Mouse (Mus musculus): ENCODE data around the gene Gp1ba. TPM values are rescaled to one million over a fixed set of nuclear protein-coding genes. Genes with fewer than 3 reads are reported as not detected.

The Gp1ba gene
- total RNA-seq, 2 experiments from 2014 or later = not detected

DNA sequence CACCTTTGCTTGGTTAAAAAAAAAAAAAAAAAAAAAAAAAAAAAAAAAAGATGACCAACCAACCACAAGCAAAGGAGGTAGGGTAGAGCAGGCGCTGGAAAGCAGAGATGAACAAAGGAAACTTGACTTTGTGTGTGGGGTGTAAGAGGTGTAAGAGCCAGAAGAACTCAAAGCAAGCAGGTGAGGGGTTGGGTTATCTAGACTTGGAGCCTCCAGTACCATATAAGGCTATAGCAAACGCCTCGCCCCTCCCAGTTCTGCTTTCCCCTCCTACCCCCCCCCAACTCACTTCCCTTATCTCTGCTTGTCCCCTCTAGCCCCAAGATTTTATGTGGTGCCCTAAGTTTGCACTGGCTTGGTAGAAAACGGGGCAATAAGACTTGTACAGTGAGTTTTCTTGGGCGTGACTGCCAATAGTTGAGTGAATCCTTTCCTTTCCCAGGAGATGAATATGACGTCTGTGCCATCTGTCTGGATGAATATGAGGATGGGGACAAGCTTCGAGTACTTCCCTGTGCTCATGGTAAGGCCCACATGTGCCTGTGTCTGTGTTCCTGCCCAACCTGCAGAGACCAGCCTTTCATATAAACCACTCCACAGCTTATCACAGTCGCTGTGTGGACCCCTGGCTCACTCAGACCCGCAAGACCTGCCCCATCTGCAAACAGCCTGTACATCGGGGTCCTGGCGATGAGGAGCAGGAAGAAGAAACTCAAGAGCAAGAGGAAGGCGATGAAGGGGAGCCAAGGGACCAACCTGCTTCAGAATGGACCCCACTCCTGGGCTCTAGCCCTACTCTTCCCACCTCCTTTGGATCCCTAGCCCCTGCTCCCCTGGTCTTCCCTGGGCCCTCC, 11.6 kb downstream of the Gp1ba start:
- intact Hi-C loops (cut with DNase I) = no loop called here
- no peak for DNase-seq (ENCODE audit: low spot score in 2 of 2)

DNA sequence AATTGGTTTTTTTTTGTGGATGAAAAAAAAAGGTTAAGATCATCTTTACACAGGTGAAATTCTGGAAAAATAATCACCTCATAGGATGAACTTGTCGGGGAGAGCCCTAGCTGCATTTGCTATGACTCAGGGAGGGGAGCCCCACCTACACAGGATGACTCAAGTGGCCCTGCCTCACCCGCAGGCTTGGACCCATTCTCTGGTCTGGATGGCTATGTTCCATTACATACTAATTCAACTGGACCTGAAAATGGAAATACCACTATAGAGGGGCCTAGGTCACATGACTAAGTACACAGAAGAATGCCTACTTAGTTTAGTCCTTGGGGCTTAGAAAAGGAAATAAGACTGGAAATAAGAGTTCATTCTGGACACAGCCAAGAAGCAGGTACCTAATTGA, 12.5 kb downstream of the Gp1ba start:
- DNase-seq (ENCODE audit: low spot score in 2 of 2) = no peak

GRCm38 (mm10) chr11:70652029-70652883, 13.3 kb downstream of the Gp1ba start:
- DNase-seq (ENCODE audit: low spot score in 2 of 2) = no peak
- intact Hi-C loops (cut with DNase I) = no loop called here

More for the DNA sequence above, 12.5 kb downstream of the Gp1ba start:
- intact Hi-C loops (cut with DNase I) = no loop called here

GRCm38 (mm10) chr11:70652884-70653344, 14.0 kb downstream of the Gp1ba start:
- DNase-seq (ENCODE audit: low spot score in 2 of 2) = no peak
- intact Hi-C loops (cut with DNase I) = no loop called here

DNA sequence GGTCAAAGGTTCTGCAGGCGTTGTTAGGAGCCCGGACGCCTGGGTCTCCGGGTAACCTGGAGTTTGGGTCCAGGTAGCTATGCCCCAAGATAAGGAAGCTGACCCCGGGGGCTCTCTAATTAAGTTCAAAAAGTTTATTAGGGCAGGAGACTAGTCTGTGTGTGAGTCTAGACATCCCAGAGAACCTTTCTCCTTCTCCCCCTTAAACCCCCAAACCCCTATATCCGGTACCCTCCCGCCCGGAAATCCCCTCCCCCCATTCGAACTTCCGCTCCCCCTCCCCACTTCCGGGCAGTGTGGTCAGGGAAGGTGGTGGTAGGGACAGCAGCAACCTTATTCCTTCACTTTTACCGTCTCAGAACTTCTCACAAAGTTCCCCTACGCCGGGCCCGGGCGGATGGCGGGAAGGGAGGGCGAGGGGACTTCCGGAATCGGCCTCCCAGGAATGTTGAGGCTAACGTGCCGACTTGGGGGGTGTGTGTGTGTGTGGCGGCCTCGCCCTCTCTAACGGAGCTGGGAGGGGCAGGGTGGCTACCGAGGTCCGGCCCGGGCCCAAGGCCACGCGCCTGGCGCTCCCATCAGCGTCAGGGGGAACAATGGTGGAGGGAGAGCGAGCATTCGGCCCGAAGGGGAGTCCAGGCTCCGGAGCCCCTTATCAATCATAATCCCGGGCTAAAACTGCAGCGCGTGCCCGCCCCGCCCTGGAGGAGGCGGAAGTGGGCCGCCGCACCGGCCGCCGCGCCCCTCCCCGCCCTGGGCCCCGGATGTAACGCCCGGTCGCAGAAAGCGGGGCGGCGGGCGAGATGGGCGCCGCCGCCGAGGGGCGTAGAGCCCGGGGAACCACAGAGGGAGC, 14.6 kb downstream of the Gp1ba start:
- peak in 1 of 2 experiments; percentile 58 for DNase-seq (ENCODE audit: low spot score in 2 of 2)
- intact Hi-C loops (cut with DNase I) = loop anchor here (1.0 to 2.0 kb wide), 2 partner anchors 15 to 35 kb away; partner anchors contain the start of genes Camta2 and Spag7

DNA sequence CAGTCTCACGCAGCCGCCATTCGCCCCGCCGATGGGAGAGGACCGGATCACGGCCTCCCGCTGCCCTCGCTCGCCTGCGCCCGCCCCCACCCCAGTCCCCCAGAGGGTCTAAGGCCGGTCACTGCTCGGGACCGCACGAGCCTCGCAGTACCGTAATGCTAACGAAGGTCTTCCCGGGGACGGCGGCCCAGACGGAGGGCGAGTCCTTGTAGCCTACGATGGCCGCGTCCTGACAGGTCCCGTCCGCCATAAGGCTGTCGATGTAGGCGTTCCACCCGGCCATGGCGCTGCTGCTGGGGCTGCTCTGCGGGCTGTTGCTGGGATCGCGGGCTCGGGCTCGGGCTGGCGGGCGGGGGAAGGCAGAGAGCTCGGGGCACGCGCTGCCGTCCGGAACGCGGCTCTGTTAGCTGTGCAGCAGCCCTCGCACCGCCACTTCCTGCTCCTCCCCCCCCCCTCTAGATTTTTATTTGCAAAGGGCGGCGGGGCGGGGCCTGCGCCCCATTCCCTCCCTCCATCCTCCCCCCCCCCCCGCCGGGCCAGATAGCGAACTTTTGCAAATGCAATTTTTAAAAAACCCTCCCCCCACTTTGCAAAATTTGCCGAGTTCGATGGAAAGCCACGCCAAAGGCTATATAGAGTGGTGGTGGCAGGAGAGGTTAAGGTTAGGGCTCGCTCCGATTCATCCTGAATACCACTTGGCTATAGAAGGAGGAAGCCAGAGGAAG, 15.4 kb downstream of the Gp1ba start, which contains the start of gene Pfn1:
Pfn1 (minus strand) TSS at position 447 of the 725 bp plus-strand sequence.
- intact Hi-C loops (cut with DNase I) = loop anchor here (1.0 to 2.0 kb wide), 2 partner anchors 14 to 34 kb away; partner anchors contain the start of genes Camta2 and Spag7
- DNase-seq (ENCODE audit: low spot score in 2 of 2) = peak; percentile 63 to 67

GRCm38 (mm10) chr11:70654923-70655570, 16.1 kb downstream of the Gp1ba start:
- intact Hi-C loops (cut with DNase I) = loop anchor here (1.0 to 2.0 kb wide), 2 partner anchors 14 to 33 kb away; partner anchors contain the start of genes Camta2 and Spag7
- peak; percentile 75 to 76 for DNase-seq (ENCODE audit: low spot score in 2 of 2)

DNA sequence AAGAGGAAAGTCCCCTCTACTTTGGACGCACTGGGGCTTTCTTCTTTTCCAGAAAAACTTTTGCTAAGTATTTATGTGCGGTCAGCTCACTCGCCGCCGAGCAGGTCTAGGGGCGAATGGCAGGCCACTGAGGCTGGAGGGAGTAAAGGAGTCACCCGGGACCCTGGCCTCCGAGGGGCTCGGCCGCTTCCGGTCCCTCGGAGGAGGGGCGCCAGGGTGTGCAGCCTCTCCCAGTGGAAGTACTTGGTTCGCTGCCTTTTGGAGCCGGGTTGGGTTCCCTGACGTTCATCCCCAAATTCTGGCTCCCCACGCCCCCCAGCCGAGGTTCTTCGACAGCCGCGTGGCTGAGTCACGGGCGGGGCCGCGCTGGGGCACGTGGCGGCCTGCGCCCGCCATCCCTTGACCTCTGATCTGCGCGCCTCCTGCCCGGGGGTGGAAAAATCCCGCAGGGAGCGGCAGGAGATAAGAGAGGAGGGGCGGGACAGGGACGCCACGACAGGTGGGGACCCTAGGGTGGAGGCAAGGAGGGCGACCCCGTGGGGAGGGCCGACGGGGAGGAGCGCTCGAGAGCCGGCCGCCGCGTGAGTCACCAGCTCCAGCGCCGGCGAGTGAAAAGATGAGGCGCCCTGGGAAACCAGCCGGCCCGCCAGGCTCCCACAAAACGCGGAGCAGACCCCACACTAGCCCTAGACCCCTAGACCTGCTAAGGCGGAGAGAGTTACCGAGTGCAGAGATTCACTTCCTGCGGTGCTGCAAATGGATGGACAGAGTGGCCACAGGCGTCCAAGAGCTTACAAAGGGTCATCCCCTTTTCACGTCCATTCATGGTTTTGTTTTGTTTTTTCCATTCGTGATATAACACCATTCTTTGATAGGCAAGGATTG, 16.9 kb downstream of the Gp1ba start:
- no peak for DNase-seq (ENCODE audit: low spot score in 2 of 2)
- intact Hi-C loops (cut with DNase I) = loop anchor here (2.0 kb wide), 1 partner anchor 13 kb away; the partner anchor contains the start of gene Spag7

GRCm38 (mm10) chr11:70656456-70656927, 17.6 kb downstream of the Gp1ba start:
- intact Hi-C loops (cut with DNase I) = no loop called here
- DNase-seq (ENCODE audit: low spot score in 2 of 2) = no peak

GRCm38 (mm10) chr11:70656964-70657363, 18.0 kb downstream of the Gp1ba start, which contains the start of gene Eno3:
TSS of gene Eno3 (plus strand) at chr11:70657202.
- intact Hi-C loops (cut with DNase I) = no loop called here

DNA sequence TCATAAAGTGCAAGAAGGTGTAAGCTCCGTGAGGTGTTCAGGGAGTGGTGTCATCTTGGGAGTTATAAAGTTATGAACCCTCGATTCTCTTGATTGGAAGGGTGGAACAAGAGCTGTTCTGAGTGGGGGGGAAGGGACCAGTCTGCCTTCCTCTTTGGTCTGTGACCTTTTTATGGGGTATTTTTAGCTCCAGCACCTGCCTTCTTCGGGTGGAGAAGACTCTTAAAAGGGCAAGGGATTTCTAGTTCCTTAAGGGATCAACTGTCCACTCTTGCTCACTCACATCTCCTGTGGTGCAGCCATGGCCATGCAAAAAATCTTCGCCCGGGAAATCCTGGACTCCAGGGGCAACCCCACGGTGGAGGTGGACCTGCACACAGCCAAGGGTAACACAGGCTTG, 18.7 kb downstream of the Gp1ba start:
- no peak for DNase-seq (ENCODE audit: low spot score in 2 of 2)
- intact Hi-C loops (cut with DNase I) = no loop called here

More at GRCm38 (mm10) chr11:70656964-70657363, 18.0 kb downstream of the Gp1ba start, which contains the start of gene Eno3:
- DNase-seq (ENCODE audit: low spot score in 2 of 2) = no peak

DNA sequence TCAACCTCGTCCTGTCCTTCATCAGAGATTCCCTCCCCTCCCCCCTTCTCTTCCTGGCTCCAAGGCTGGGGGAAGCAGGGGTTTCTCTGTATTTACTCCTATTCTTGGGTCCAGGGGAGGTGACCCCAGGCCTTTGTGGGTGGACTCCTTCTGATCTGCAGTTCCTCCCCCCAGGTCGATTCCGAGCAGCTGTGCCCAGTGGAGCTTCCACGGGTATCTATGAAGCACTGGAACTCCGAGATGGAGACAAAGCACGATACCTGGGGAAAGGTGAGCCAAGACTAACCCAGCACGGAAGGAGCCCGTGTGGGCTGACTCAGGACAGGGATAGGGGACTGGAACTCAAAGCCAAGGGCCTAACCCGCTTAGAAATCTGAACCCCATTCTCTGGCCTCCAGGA, 19.1 kb downstream of the Gp1ba start:
- no peak for DNase-seq (ENCODE audit: low spot score in 2 of 2)
- intact Hi-C loops (cut with DNase I) = no loop called here

- DNase-seq (ENCODE audit: low spot score in 2 of 2) = no peak
- intact Hi-C loops (cut with DNase I) = no loop called here
Measured at GRCm38 (mm10) chr11:70658521-70658920, 19.6 kb downstream of the Gp1ba start.

- DNase-seq (ENCODE audit: low spot score in 2 of 2) = no peak
- intact Hi-C loops (cut with DNase I) = no loop called here
Measured at GRCm38 (mm10) chr11:70658942-70659341, 20.0 kb downstream of the Gp1ba start.

GRCm38 (mm10) chr11:70660571-70660970, 21.6 kb downstream of the Gp1ba start:
- intact Hi-C loops (cut with DNase I) = no loop called here
- no peak for DNase-seq (ENCODE audit: low spot score in 2 of 2)

DNA sequence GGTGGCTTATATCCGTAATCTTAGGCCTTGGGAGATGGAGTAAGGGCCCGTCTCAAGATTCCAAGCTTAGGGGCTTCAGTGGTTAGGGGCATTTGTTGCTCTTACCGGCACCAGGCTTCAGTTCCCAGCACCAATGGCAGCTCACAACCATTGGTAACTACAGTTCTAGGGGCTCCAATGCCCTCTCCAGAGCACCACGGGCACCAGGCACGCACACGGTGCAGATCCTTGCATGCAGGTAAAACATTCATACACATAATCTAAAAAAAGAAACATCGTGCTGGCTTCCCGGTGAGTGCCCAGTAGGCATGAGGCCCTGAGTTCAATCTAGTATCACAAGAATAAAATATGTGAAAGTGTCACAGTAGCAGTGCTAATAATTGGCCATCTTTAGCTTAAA, 24.2 kb downstream of the Gp1ba start:
- intact Hi-C loops (cut with DNase I) = no loop called here
- DNase-seq (ENCODE audit: low spot score in 2 of 2) = no peak

- intact Hi-C loops (cut with DNase I) = no loop called here
- DNase-seq (ENCODE audit: low spot score in 2 of 2) = no peak
Measured at GRCm38 (mm10) chr11:70663957-70664356, 25.0 kb downstream of the Gp1ba start.
